Comparison of ENCODE assay signal across 7 mouse cellular contexts in genomic region chr3:87796736-87797334, GRCm38 (mm10). TPM values are rescaled to one million over a fixed set of nuclear protein-coding genes. Genes with fewer than 3 reads are reported as not detected.
A peak's percentile ranks its signal among the peaks of the same experiment; 100 is the strongest.
DNase-seq lines count a peak whose midpoint lies in the region; ATAC-seq lines count a peak whose summit lies in the region.

Gene Insrr (plus strand): TSS chr3:87796951.

- ATAC-seq in heart, embryonic 15.5 days (replicated peaks; ENCODE audit: insufficient number of reproducible peaks, insufficient read depth, low FRiP score, low read depth) = no peak
- no peak for ATAC-seq in midbrain, embryonic 11.5 days (ENCODE audit: low FRiP score)

- H3K9ac ChIP-seq in heart, embryonic 15.5 days = no peak within 1 kb of the TSS; the same call in 1 of the 2 replicates
- peak within 1 kb of the TSS; percentile 57 for H3K9ac ChIP-seq in midbrain, embryonic 11.5 days (ENCODE audit: low read length)

- intact Hi-C loops in left cerebral cortex, postnatal 25 days (cut with DNase I) = no loop called here

- DNase-seq in Muller cell, postnatal 12 days (ENCODE audit: inconsistent ontology term) = peak; percentile 63
- peak; percentile 61 for DNase-seq in embryo, embryonic 10.5 days (ENCODE audit: low spot score)
- peak; percentile 55 to 66 for DNase-seq in kidney, postnatal 36 days
- DNase-seq in midbrain, embryonic 11.5 days (ENCODE audit: low spot score, missing footprints) = peak; percentile 91
- no peak for DNase-seq in left cerebral cortex, postnatal 25 days (ENCODE audit: low spot score in 2 of 2)
- no peak for DNase-seq in cerebellum, adult 8-10 months

- no peak within 1 kb of the TSS for H3K27ac ChIP-seq in heart, embryonic 15.5 days
- H3K27ac ChIP-seq in midbrain, embryonic 11.5 days (ENCODE audit: low read depth, low read length) = no peak within 1 kb of the TSS

- 2% methylated on average over 29 of the region's 29 CpGs for WGBS in heart, embryonic 15.5 days
- whole genome bisulfite sequencing in midbrain, embryonic 11.5 days = under 1% methylated on average over 23 of the region's 29 CpGs

- H3K4me2 ChIP-seq in heart, embryonic 15.5 days = peak within 1 kb of the TSS; percentile 64
- H3K4me2 ChIP-seq in midbrain, embryonic 11.5 days = peak within 1 kb of the TSS; percentile 54

- H3K36me3 ChIP-seq in heart, embryonic 15.5 days = no peaks in the 10 kb centered on the region
- no peaks in the 10 kb centered on the region for H3K36me3 ChIP-seq in midbrain, embryonic 11.5 days (ENCODE audit: control insufficient read depth, insufficient read depth, low read length)

- peak within 1 kb of the TSS; percentile 40 for H3K4me3 ChIP-seq in heart, embryonic 15.5 days
- H3K4me3 ChIP-seq in midbrain, embryonic 11.5 days (ENCODE audit: low read depth, low read length) = peak within 1 kb of the TSS; percentile 26

- peaks cover 22% of the 10 kb centered on the region for H3K4me1 ChIP-seq in heart, embryonic 15.5 days (replicated peaks)
- peaks cover 19% of the 10 kb centered on the region for H3K4me1 ChIP-seq in midbrain, embryonic 11.5 days (ENCODE audit: control insufficient read depth, insufficient read depth, low read length)

- H3K27me3 ChIP-seq in heart, embryonic 15.5 days = peaks cover 100% of the 10 kb centered on the region
- peaks cover 63% of the 10 kb centered on the region for H3K27me3 ChIP-seq in midbrain, embryonic 11.5 days (ENCODE audit: control insufficient read depth, insufficient read depth, low read length)

- H3K9me3 ChIP-seq in heart, embryonic 15.5 days (replicated peaks) = no peaks in the 10 kb centered on the region
- H3K9me3 ChIP-seq in midbrain, embryonic 11.5 days (ENCODE audit: control insufficient read depth, low read length) = no peaks in the 10 kb centered on the region

RNA-seq across cellular contexts. Expression of gene Insrr, which starts in this region (rescaled TPM):
- 0.08 and 0.11 TPM in 2 replicates for polyA plus RNA-seq in heart, embryonic 15.5 days (2015; fragmentation: Nextera tagmentation; extraction: Ambion mirVana)
- 0.51 and 0.71 TPM in 2 replicates for polyA plus RNA-seq in midbrain, embryonic 11.5 days (2014; fragmentation: Nextera tagmentation; extraction: Ambion mirVana)
- under 1 TPM; 0.60 to 0.73 TPM for total RNA-seq in left cerebral cortex, postnatal 25 days (2021)

Comparison
In these comparisons a context has a peak if more than half of its experiments do, and no peak if none do; other contexts are left out.
1. Peak in DNase-seq, H3K4me3 ChIP-seq, H3K9ac ChIP-seq and H3K4me2 ChIP-seq in midbrain, embryonic 11.5 days; RNA of the gene not detected or under 1 TPM.
2. DNase-seq: peak in Muller cell, postnatal 12 days (single experiment), embryo, embryonic 10.5 days (single experiment) and kidney, postnatal 36 days (2 of 2); none in left cerebral cortex, postnatal 25 days (0 of 2) and cerebellum, adult 8-10 months (single experiment).